Mouse (Mus musculus): ENCODE measurements around the gene Spock1.
A peak's percentile ranks its signal among the peaks of the same experiment; 100 is the strongest.
"Not testable (repeated sequence)": the region's sequence is repeated elsewhere in the genome, so short reads cannot be mapped to it uniquely, and the experiment has no call there.

The Spock1 gene

GRCm38 (mm10) chr13:57534325-57534724 lies 373.8 kb downstream of the Spock1 start:
- ATAC-seq (ENCODE audit: insufficient number of reproducible peaks, low FRiP score, low TSS enrichment), result no peak

GRCm38 (mm10) chr13:57525946-57526345 lies 382.2 kb downstream of the Spock1 start:
- ATAC-seq (ENCODE audit: insufficient number of reproducible peaks, low FRiP score, low TSS enrichment), result no peak

- ATAC-seq (ENCODE audit: insufficient number of reproducible peaks, low FRiP score, low TSS enrichment), result no peak
Measured at GRCm38 (mm10) chr13:57524546-57524945, 383.6 kb downstream of the Spock1 start.

GRCm38 (mm10) chr13:57523366-57523765 lies 384.8 kb downstream of the Spock1 start:
- ATAC-seq (ENCODE audit: insufficient number of reproducible peaks, low FRiP score, low TSS enrichment), result no peak

- ATAC-seq (ENCODE audit: insufficient number of reproducible peaks, low FRiP score, low TSS enrichment), result no peak
Measured at GRCm38 (mm10) chr13:57522319-57522718, 385.8 kb downstream of the Spock1 start.

GRCm38 (mm10) chr13:57521152-57521551 lies 387.0 kb downstream of the Spock1 start:
- ATAC-seq (ENCODE audit: insufficient number of reproducible peaks, low FRiP score, low TSS enrichment), result no peak

- no peak for ATAC-seq (ENCODE audit: insufficient number of reproducible peaks, low FRiP score, low TSS enrichment)
Measured at GRCm38 (mm10) chr13:57519790-57520189, 388.3 kb downstream of the Spock1 start.

- ATAC-seq (ENCODE audit: insufficient number of reproducible peaks, low FRiP score, low TSS enrichment), result no peak
Measured at GRCm38 (mm10) chr13:57515737-57516136, 392.4 kb downstream of the Spock1 start.

- no peak for ATAC-seq (ENCODE audit: insufficient number of reproducible peaks, low FRiP score, low TSS enrichment)
Measured at GRCm38 (mm10) chr13:57501552-57501951, 406.6 kb downstream of the Spock1 start.

- ATAC-seq (ENCODE audit: insufficient number of reproducible peaks, low FRiP score, low TSS enrichment), result no peak
Measured at GRCm38 (mm10) chr13:57496778-57497177, 411.4 kb downstream of the Spock1 start.

- no peak for ATAC-seq (ENCODE audit: insufficient number of reproducible peaks, low FRiP score, low TSS enrichment)
Measured at GRCm38 (mm10) chr13:57494838-57495237, 413.3 kb downstream of the Spock1 start.

- ATAC-seq (ENCODE audit: insufficient number of reproducible peaks, low FRiP score, low TSS enrichment), result peak; percentile 71
Measured at GRCm38 (mm10) chr13:57488926-57489325, 419.2 kb downstream of the Spock1 start.

- ATAC-seq (ENCODE audit: insufficient number of reproducible peaks, low FRiP score, low TSS enrichment), result no peak
Measured at GRCm38 (mm10) chr13:57484426-57485168, 423.5 kb downstream of the Spock1 start.

- 0 out of 2 replicates have a peak, but pooled peaks have one; percentile 49 for ATAC-seq (ENCODE audit: insufficient number of reproducible peaks, low FRiP score, low TSS enrichment)
Measured at GRCm38 (mm10) chr13:57476700-57477099, 431.4 kb downstream of the Spock1 start.

GRCm38 (mm10) chr13:57474068-57474467 lies 434.1 kb downstream of the Spock1 start:
- no peak for ATAC-seq (ENCODE audit: insufficient number of reproducible peaks, low FRiP score, low TSS enrichment)

- not testable (repeated sequence) for ATAC-seq (ENCODE audit: insufficient number of reproducible peaks, low FRiP score, low TSS enrichment)
Measured at GRCm38 (mm10) chr13:57470922-57471321, 437.2 kb downstream of the Spock1 start.

GRCm38 (mm10) chr13:57459978-57460377 lies 448.2 kb downstream of the Spock1 start:
- no peak for ATAC-seq (ENCODE audit: insufficient number of reproducible peaks, low FRiP score, low TSS enrichment)

GRCm38 (mm10) chr13:57450189-57450821 lies 457.8 kb downstream of the Spock1 start:
- no peak for ATAC-seq (ENCODE audit: insufficient number of reproducible peaks, low FRiP score, low TSS enrichment)

- no peak for ATAC-seq (ENCODE audit: insufficient number of reproducible peaks, low FRiP score, low TSS enrichment)
Measured at GRCm38 (mm10) chr13:57448906-57449305, 459.2 kb downstream of the Spock1 start.

- ATAC-seq (ENCODE audit: insufficient number of reproducible peaks, low FRiP score, low TSS enrichment), result no peak
Measured at GRCm38 (mm10) chr13:57444977-57445376, 463.2 kb downstream of the Spock1 start.

GRCm38 (mm10) chr13:57440111-57440510 lies 468.0 kb downstream of the Spock1 start:
- no peak for ATAC-seq (ENCODE audit: insufficient number of reproducible peaks, low FRiP score, low TSS enrichment)

GRCm38 (mm10) chr13:57435726-57436220 lies 472.4 kb downstream of the Spock1 start:
- ATAC-seq (ENCODE audit: insufficient number of reproducible peaks, low FRiP score, low TSS enrichment), result no peak
